ENCODE assay signal across 8 mouse cellular contexts in the genomic region with DNA sequence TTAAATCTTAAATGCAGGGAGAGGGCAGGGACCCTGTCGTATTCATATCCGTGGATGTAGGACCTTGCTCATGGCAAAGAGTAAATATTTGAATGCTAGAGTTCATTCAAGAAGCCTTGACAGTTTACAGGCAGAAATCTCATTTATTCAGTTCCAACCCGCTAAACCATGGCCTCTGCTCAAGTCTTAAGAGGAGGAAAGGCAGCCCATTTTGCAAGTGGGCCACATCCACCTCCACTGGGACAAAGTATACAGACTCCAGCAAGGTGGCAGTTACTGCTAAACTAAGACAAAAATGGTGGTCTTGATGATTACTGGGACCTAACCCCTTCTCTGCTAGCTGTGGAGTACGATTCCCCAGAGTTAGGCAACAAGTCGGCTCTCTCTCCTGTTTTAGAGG. TPM values are rescaled to one million over a fixed set of nuclear protein-coding genes. Genes with fewer than 3 reads are reported as not detected.
DNase-seq lines count a peak whose midpoint lies in the region; ATAC-seq lines count a peak whose summit lies in the region.

No protein-coding gene starts in this region.

- no peaks in the 10 kb centered on the region for H3K36me3 ChIP-seq in kidney, embryonic 15.5 days
- H3K36me3 ChIP-seq in embryonic facial prominence, embryonic 11.5 days (replicated peaks; ENCODE audit: control insufficient read depth, insufficient read depth, low read depth, low read length) = no peaks in the 10 kb centered on the region
- no peaks in the 10 kb centered on the region for H3K36me3 ChIP-seq in intestine, embryonic 16.5 days (ENCODE audit: control insufficient read depth, insufficient read depth, low read length)

- peak; percentile 13; the same call in 1 of the 2 replicates for ATAC-seq in kidney, embryonic 15.5 days (replicated peaks; ENCODE audit: low FRiP score)
- ATAC-seq in embryonic facial prominence, embryonic 11.5 days (replicated peaks; ENCODE audit: insufficient number of reproducible peaks, low FRiP score, low TSS enrichment, low read depth) = no peak
- ATAC-seq in intestine, embryonic 16.5 days = no peak; the same call in 1 of the 2 replicates

- H3K4me2 ChIP-seq in kidney, embryonic 15.5 days = peak overlapping the region; percentile 65
- H3K4me2 ChIP-seq in embryonic facial prominence, embryonic 11.5 days (ENCODE audit: low read depth, low read length) = peak overlapping the region; percentile 35
- H3K4me2 ChIP-seq in intestine, embryonic 16.5 days (ENCODE audit: low read depth, low read length) = peak overlapping the region; percentile 51

- DNase-seq in kidney, adult 18-20 months = no peak
- no peak for DNase-seq in embryonic facial prominence, embryonic 11.5 days (ENCODE audit: low spot score)
- peak; percentile 19 for DNase-seq in neural tube, embryonic 10.5 days (ENCODE audit: extremely low spot score, low spot score)
- DNase-seq in cerebellum, postnatal 36 days = no peak
- no peak for DNase-seq in cerebellum, postnatal 25 days
- DNase-seq in cerebellum, adult 9-10 months = no peak

- no peaks in the 10 kb centered on the region for H3K9me3 ChIP-seq in kidney, embryonic 15.5 days (replicated peaks)
- no peaks in the 10 kb centered on the region for H3K9me3 ChIP-seq in embryonic facial prominence, embryonic 11.5 days (replicated peaks; ENCODE audit: control insufficient read depth, low read length)
- H3K9me3 ChIP-seq in intestine, embryonic 16.5 days (ENCODE audit: control insufficient read depth, low read length) = no peaks in the 10 kb centered on the region

- peak overlapping the region; percentile 58 for H3K4me3 ChIP-seq in kidney, embryonic 15.5 days (replicated peaks)
- peak overlapping the region; percentile 54 for H3K4me3 ChIP-seq in embryonic facial prominence, embryonic 11.5 days (ENCODE audit: low read depth, low read length)
- H3K4me3 ChIP-seq in intestine, embryonic 16.5 days (ENCODE audit: low read length) = peak overlapping the region; percentile 66

- H3K27ac ChIP-seq in kidney, embryonic 15.5 days = peak overlapping the region; percentile 99
- no peak overlapping the region for H3K27ac ChIP-seq in embryonic facial prominence, embryonic 11.5 days (replicated peaks; ENCODE audit: low read depth, low read length)
- H3K27ac ChIP-seq in intestine, embryonic 16.5 days (ENCODE audit: low read length) = peak overlapping the region; percentile 99

- peak overlapping the region; percentile 53 for H3K9ac ChIP-seq in kidney, embryonic 15.5 days
- no peak overlapping the region for H3K9ac ChIP-seq in embryonic facial prominence, embryonic 11.5 days (replicated peaks; ENCODE audit: low read length)
- H3K9ac ChIP-seq in intestine, embryonic 16.5 days (ENCODE audit: low read depth, low read length) = peak overlapping the region; percentile 80

- H3K4me1 ChIP-seq in kidney, embryonic 15.5 days = peaks cover 13% of the 10 kb centered on the region
- H3K4me1 ChIP-seq in embryonic facial prominence, embryonic 11.5 days (ENCODE audit: control insufficient read depth, insufficient read depth, low read length) = no peaks in the 10 kb centered on the region; the same call in 1 of the 2 replicates
- H3K4me1 ChIP-seq in intestine, embryonic 16.5 days (ENCODE audit: control insufficient read depth, insufficient read depth, low read length) = peaks cover 5% of the 10 kb centered on the region

- H3K27me3 ChIP-seq in kidney, embryonic 15.5 days = no peaks in the 10 kb centered on the region
- no peaks in the 10 kb centered on the region for H3K27me3 ChIP-seq in embryonic facial prominence, embryonic 11.5 days (ENCODE audit: control insufficient read depth, insufficient read depth, low read length)
- no peaks in the 10 kb centered on the region for H3K27me3 ChIP-seq in intestine, embryonic 16.5 days (replicated peaks; ENCODE audit: control insufficient read depth, insufficient read depth, low read length)

- WGBS in kidney, embryonic 15.5 days = 30% methylated on average over 5 of the region's 5 CpGs
- WGBS in embryonic facial prominence, embryonic 11.5 days = 36% methylated on average over 5 of the region's 5 CpGs
- 28% methylated on average over 5 of the region's 5 CpGs for WGBS in intestine, embryonic 16.5 days

RNA-seq across cellular contexts. Expression of gene Nhej1, which starts 0.4 kb away (rescaled TPM):
- 10.3 and 10.6 TPM in 2 replicates for polyA plus RNA-seq in kidney, embryonic 15.5 days (2015; fragmentation: Nextera tagmentation; extraction: Ambion mirVana)
- 12.0 and 12.5 TPM in 2 replicates for polyA plus RNA-seq in embryonic facial prominence, embryonic 11.5 days (2014; fragmentation: Nextera tagmentation; extraction: Ambion mirVana)
- polyA plus RNA-seq in intestine, embryonic 16.5 days (2015; fragmentation: Nextera tagmentation; extraction: Ambion mirVana) = 9.4 and 10.2 TPM in 2 replicates

RNA-seq across cellular contexts. Expression of gene Slc23a3, which starts 8.3 kb away (rescaled TPM):
- polyA plus RNA-seq in kidney, embryonic 15.5 days (2015; fragmentation: Nextera tagmentation; extraction: Ambion mirVana) = 2.5 and 4.3 TPM in 2 replicates
- 0.10 and 0.18 TPM in 2 replicates for polyA plus RNA-seq in embryonic facial prominence, embryonic 11.5 days (2014; fragmentation: Nextera tagmentation; extraction: Ambion mirVana)
- 1.2 and 1.5 TPM in 2 replicates for polyA plus RNA-seq in intestine, embryonic 16.5 days (2015; fragmentation: Nextera tagmentation; extraction: Ambion mirVana)

RNA-seq across cellular contexts. Expression of gene Cnppd1, which starts 17.1 kb away (rescaled TPM):
- 41.0 and 50.9 TPM in 2 replicates for polyA plus RNA-seq in kidney, embryonic 15.5 days (2015; fragmentation: Nextera tagmentation; extraction: Ambion mirVana)
- 33.8 and 37.2 TPM in 2 replicates for polyA plus RNA-seq in embryonic facial prominence, embryonic 11.5 days (2014; fragmentation: Nextera tagmentation; extraction: Ambion mirVana)
- 49.1 and 52.5 TPM in 2 replicates for polyA plus RNA-seq in intestine, embryonic 16.5 days (2015; fragmentation: Nextera tagmentation; extraction: Ambion mirVana)

RNA-seq across cellular contexts. Expression of gene Retreg2, which starts 17.2 kb away (rescaled TPM):
- 53.5 and 53.8 TPM in 2 replicates for polyA plus RNA-seq in kidney, embryonic 15.5 days (2015; fragmentation: Nextera tagmentation; extraction: Ambion mirVana)
- 27.7 and 38.0 TPM in 2 replicates for polyA plus RNA-seq in embryonic facial prominence, embryonic 11.5 days (2014; fragmentation: Nextera tagmentation; extraction: Ambion mirVana)
- polyA plus RNA-seq in intestine, embryonic 16.5 days (2015; fragmentation: Nextera tagmentation; extraction: Ambion mirVana) = 44.7 and 50.8 TPM in 2 replicates

RNA-seq across cellular contexts. Expression of gene Zfand2b, which starts 43.0 kb away (rescaled TPM):
- polyA plus RNA-seq in kidney, embryonic 15.5 days (2015; fragmentation: Nextera tagmentation; extraction: Ambion mirVana) = 41.3 and 42.4 TPM in 2 replicates
- 33.9 and 36.0 TPM in 2 replicates for polyA plus RNA-seq in embryonic facial prominence, embryonic 11.5 days (2014; fragmentation: Nextera tagmentation; extraction: Ambion mirVana)
- polyA plus RNA-seq in intestine, embryonic 16.5 days (2015; fragmentation: Nextera tagmentation; extraction: Ambion mirVana) = 53.2 and 54.6 TPM in 2 replicates
